Mouse (Mus musculus): ENCODE measurements around the gene Olfr868. TPM values are rescaled to one million over a fixed set of nuclear protein-coding genes. Genes with fewer than 3 reads are reported as not detected.

Gene Olfr868
- total and polyA plus RNA-seq, 3 experiments: not detected

DNA sequence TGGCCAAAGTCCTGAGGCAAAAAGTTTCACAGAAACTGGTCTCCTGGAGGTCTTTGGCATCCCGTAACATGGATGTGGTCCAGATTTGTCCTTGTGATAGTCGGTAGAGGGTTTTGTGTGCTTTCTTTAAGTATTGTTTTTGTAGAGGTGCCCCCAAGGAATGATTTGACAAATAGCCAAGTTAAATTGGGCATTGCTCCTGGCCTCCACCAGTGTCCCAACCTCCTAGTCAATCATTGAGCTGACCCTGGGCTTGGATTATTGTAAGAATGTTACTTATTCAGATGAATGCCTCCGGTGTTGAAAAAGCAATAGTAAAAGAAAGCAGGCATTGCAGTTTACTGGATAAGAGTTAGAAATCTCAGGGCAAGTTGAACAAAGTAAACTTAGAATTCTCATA is 51.3 kb downstream of the Olfr868 start:
- Histone ChIP-seq H3K4me3 (no peak overlapping the region), H3K36me3 (ENCODE audit: control insufficient read depth, insufficient read depth, low read length) (no peaks in the 10 kb centered on the region), H3K27me3 (ENCODE audit: control insufficient read depth, insufficient read depth, low read length) (no peaks in the 10 kb centered on the region), H3K9ac (ENCODE audit: low read depth, low read length) (no peak overlapping the region), H3K27ac (no peak overlapping the region), H3K4me1 (ENCODE audit: control insufficient read depth, insufficient read depth, low read length) (no peaks in the 10 kb centered on the region), H3K79me2 (replicated peaks; ENCODE audit: control insufficient read depth, insufficient read depth, low read length) (no peaks in the 10 kb centered on the region)
- WGBS: 77% methylated on average over 3 of the region's 3 CpGs
- no peak for DNase-seq
- intact Hi-C loops (cut with DNase I): no loop called here
- no peak for TF ChIP-seq CTCF (IDR thresholded peaks at IDR 0.05)
- no peak for TF ChIP-seq EP300 (IDR thresholded peaks at IDR 0.05; ENCODE audit: insufficient read depth, low read depth, low read length)
- no peak for TF ChIP-seq POLR2A (IDR thresholded peaks at IDR 0.05; ENCODE audit: insufficient read depth, low read depth, low read length)

Other genes starting within 250 kb of the Olfr868 start
- gene Olfr860, start 248.9 kb upstream of the Olfr868 start, total RNA-seq (2021): not detected
- gene Olfr860, start 248.9 kb upstream of the Olfr868 start, polyA plus RNA-seq (2012; rRNA removed): not detected in 2 replicates
- gene Olfr862, start 210.6 kb upstream of the Olfr868 start, total RNA-seq (2021): not detected
- not detected in 2 replicates for gene Olfr862, start 210.6 kb upstream of the Olfr868 start, polyA plus RNA-seq (2012; rRNA removed)
- gene Olfr77, start 181.8 kb upstream of the Olfr868 start, total RNA-seq (2021): not detected
- gene Olfr77, start 181.8 kb upstream of the Olfr868 start, polyA plus RNA-seq (2012; rRNA removed): not detected in 2 replicates
- gene Olfr866, start 70.6 kb upstream of the Olfr868 start, total RNA-seq (2021): not detected
- not detected in 2 replicates for gene Olfr866, start 70.6 kb upstream of the Olfr868 start, polyA plus RNA-seq (2012; rRNA removed)
- gene Olfr867, start 41.1 kb upstream of the Olfr868 start, total RNA-seq (2021): not detected
- not detected in 2 replicates for gene Olfr867, start 41.1 kb upstream of the Olfr868 start, polyA plus RNA-seq (2012; rRNA removed)
- gene Olfr869, start 30.4 kb downstream of the Olfr868 start, total RNA-seq (2021): not detected
- gene Olfr869, start 30.4 kb downstream of the Olfr868 start, polyA plus RNA-seq (2012; rRNA removed): not detected in 2 replicates
- not detected for gene Olfr870, start 75.4 kb downstream of the Olfr868 start, total RNA-seq (2021)
- not detected in 2 replicates for gene Olfr870, start 75.4 kb downstream of the Olfr868 start, polyA plus RNA-seq (2012; rRNA removed)
- gene Olfr871, start 113.6 kb downstream of the Olfr868 start, total RNA-seq (2021): not detected
- gene Olfr871, start 113.6 kb downstream of the Olfr868 start, polyA plus RNA-seq (2012; rRNA removed): not detected in 2 replicates
- not detected for gene Olfr872, start 138.5 kb downstream of the Olfr868 start, total RNA-seq (2021)
- gene Olfr872, start 138.5 kb downstream of the Olfr868 start, polyA plus RNA-seq (2012; rRNA removed): not detected in 2 replicates
- gene Olfr39, start 183.7 kb downstream of the Olfr868 start, total RNA-seq (2021): not detected
- gene Olfr39, start 183.7 kb downstream of the Olfr868 start, polyA plus RNA-seq (2012; rRNA removed): not detected in 2 replicates
- gene Olfr873, start 199.9 kb downstream of the Olfr868 start, total RNA-seq (2021): not detected
- gene Olfr873, start 199.9 kb downstream of the Olfr868 start, polyA plus RNA-seq (2012; rRNA removed): not detected in 2 replicates
- gene Olfr18, start 237.5 kb downstream of the Olfr868 start, total RNA-seq (2021): not detected
- 0.06 TPM in 1 of 2 replicates, not detected in the other for gene Olfr18, start 237.5 kb downstream of the Olfr868 start, polyA plus RNA-seq (2012; rRNA removed)